Mouse (Mus musculus) activated CD4-positive, CD25-positive, alpha-beta regulatory T cell (primary cell): ENCODE data around the gene Pimreg. TPM values are rescaled to one million over a fixed set of nuclear protein-coding genes. Genes with fewer than 3 reads are reported as not detected.

Experiments used
- polyA plus RNA-seq, 2 experiments: library from polyadenylated mRNA; unstranded; fragments of 100-300 nt; shearing (Covaris generic); gene quantifications; one replicate each; pipeline ENCODE4 v1.2.1; 2017

Gene Pimreg
- polyA plus RNA-seq: 1 to 10 TPM; 5.3 to 5.9 TPM

DNA sequence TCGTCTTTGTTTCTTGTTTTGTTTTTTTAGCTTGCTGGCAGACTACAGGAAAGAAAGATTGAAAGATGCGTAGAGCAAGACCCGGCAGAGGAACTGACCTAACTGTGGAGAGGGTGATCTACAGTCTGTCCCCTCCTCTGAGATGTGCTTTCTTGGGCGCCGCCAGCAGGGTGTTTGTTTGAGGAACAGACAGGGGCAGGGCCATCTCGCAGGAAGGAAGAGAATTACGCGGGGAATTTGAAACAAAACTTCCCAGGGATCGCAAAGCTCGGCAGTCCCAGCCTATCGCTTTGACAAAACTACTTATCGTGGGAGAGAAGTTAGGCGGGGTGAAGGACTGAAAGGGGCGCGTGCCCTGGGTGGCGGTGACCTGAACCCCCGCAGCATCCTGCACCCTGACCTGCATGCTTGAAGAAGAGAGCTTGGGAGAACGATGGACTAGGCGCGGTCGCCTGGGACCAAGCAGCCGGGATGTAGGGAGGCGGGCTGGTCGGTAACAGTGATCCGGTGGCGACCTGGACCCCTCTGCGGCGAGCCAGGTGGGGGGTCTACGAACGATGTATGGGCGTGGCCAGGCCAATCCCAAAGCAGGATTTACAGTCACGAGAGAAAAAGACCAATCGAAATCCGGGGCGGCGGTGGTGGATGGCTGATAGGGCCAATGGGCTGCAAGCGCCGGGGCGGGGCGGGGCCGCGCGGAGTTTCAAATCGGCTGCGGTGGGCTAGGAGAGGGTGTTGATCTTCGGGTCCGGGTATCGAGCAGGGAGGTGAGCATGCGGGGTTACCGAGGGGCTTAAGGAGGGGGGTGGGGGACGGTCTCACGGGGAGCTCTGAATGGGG, at the start of gene Pimreg:
Pimreg (plus strand) TSS at position 265 of the 840 bp plus-strand sequence.

GRCm38 (mm10) chr11:72037409-72037808, 4.4 kb upstream of the Pimreg start, which contains the start of gene Aipl1:
Gene Aipl1, minus strand, starts transcription at chr11:72037509.

Other genes starting within 250 kb of the Pimreg start
- gene Aipl1, start 4.5 kb upstream of the Pimreg start, polyA plus RNA-seq: under 1 TPM; 0.10 to 0.60 TPM
- gene Pitpnm3, start 93.7 kb downstream of the Pimreg start, polyA plus RNA-seq: under 1 TPM in 1 of 2 experiments, not detected in 1; 0.23 TPM
- gene Gm43951, start 164.8 kb downstream of the Pimreg start, polyA plus RNA-seq: not detected
- 10 to 100 TPM; 11.3 to 16.8 TPM for gene 4933427D14Rik, start 165.4 kb downstream of the Pimreg start, polyA plus RNA-seq
- 100 to 1,000 TPM; 115 to 116 TPM for gene Txndc17, start 165.5 kb downstream of the Pimreg start, polyA plus RNA-seq
- gene Med31, start 173.6 kb downstream of the Pimreg start, polyA plus RNA-seq: 10 to 100 TPM; 16.1 to 19.1 TPM
- not detected for gene Slc13a5, start 225.2 kb downstream of the Pimreg start, polyA plus RNA-seq